Mouse (Mus musculus) layer of hippocampus, adult 9-10 months (tissue): ENCODE results near the gene Xirp1.

Source experiments
- DNase-seq: peaks from one replicate; pipeline ENCODE4 v3.0.0; 2022; ENCODE audit warnings: low spot score

Xirp1 gene

GRCm38 (mm10) chr9:119985881-119986574, 37.4 kb downstream of the Xirp1 start:
- DNase-seq, result no peak

GRCm38 (mm10) chr9:119984536-119985011, 38.8 kb downstream of the Xirp1 start, which contains the start of gene Csrnp1:
Gene Csrnp1 (minus strand): TSS chr9:119984658.
- no peak for DNase-seq

- no peak for DNase-seq
Observed at GRCm38 (mm10) chr9:119983585-119984535, 39.5 kb downstream of the Xirp1 start.

- DNase-seq, result no peak
Observed at GRCm38 (mm10) chr9:119982956-119983551, 40.3 kb downstream of the Xirp1 start.

GRCm38 (mm10) chr9:119982241-119982811, 41.1 kb downstream of the Xirp1 start:
- no peak for DNase-seq

- no peak for DNase-seq
Observed at GRCm38 (mm10) chr9:119981183-119982179, 41.9 kb downstream of the Xirp1 start.

- DNase-seq, result no peak
Observed at GRCm38 (mm10) chr9:119980770-119981182, 42.6 kb downstream of the Xirp1 start.

GRCm38 (mm10) chr9:119979749-119980148, 43.6 kb downstream of the Xirp1 start:
- DNase-seq, result no peak

- no peak for DNase-seq
Observed at GRCm38 (mm10) chr9:119978811-119979441, 44.5 kb downstream of the Xirp1 start.

GRCm38 (mm10) chr9:119978151-119978810, 45.1 kb downstream of the Xirp1 start:
- DNase-seq, result no peak

- DNase-seq, result no peak
Observed at GRCm38 (mm10) chr9:119977557-119978060, 45.8 kb downstream of the Xirp1 start.

GRCm38 (mm10) chr9:119976704-119977556, 46.5 kb downstream of the Xirp1 start:
- no peak for DNase-seq

- DNase-seq, result no peak
Observed at GRCm38 (mm10) chr9:119975286-119975685, 48.1 kb downstream of the Xirp1 start.

- no peak for DNase-seq
Observed at GRCm38 (mm10) chr9:119974609-119975008, 48.8 kb downstream of the Xirp1 start.

- no peak for DNase-seq
Observed at GRCm38 (mm10) chr9:119973869-119974520, 49.4 kb downstream of the Xirp1 start.

GRCm38 (mm10) chr9:119973281-119973680, 50.1 kb downstream of the Xirp1 start:
- no peak for DNase-seq

- no peak for DNase-seq
Observed at GRCm38 (mm10) chr9:119972582-119972981, 50.8 kb downstream of the Xirp1 start.

GRCm38 (mm10) chr9:119972166-119972565, 51.2 kb downstream of the Xirp1 start:
- no peak for DNase-seq
